Mouse (Mus musculus) liver, postnatal 0 days (tissue): ENCODE measurements around the gene Mical3.

Experiments
- CTCF ChIP-seq: sonication (generic); IDR thresholded peaks from 2 replicates; pipeline ENCODE4 v1.5.1; 2016; ENCODE audit warnings: antibody characterized with exemption, low read depth
- EP300 ChIP-seq: IDR thresholded peaks from 2 replicates; pipeline ENCODE4 v1.6.1; 2016; ENCODE audit warnings: antibody characterized with exemption, low read depth, mild to moderate bottlenecking

GRCm38 (mm10) chr6:121048696-121049095 is 82.1 kb downstream of the Mical3 start:
- TF ChIP-seq CTCF: no peak
- no peak for TF ChIP-seq EP300
